Mouse (Mus musculus) gastrocnemius, postnatal 10 days (tissue): ENCODE data around the gene Olfr1458. TPM values are rescaled to one million over a fixed set of nuclear protein-coding genes. Genes with fewer than 3 reads are reported as not detected.

ENCODE experiments used
- DNase-seq: peaks from one replicate; pipeline ENCODE4 v3.0.0; 2021; ENCODE audit warnings: mixed read lengths
- long read RNA-seq, 2 experiments: library from polyadenylated mRNA; stranded (forward); transcript quantifications; one replicate each; pipeline ENCODE4 v2.0.0; 2021
- total RNA-seq, 2 experiments: library from RNA; stranded (reverse); gene quantifications; 2 replicates each; pipeline ENCODE4 v1.2.3; 2021

Olfr1458 gene
- not detected for total RNA-seq
- long read RNA-seq, experiment 1: 0 reads
- long read RNA-seq, experiment 2: 0 reads

DNA sequence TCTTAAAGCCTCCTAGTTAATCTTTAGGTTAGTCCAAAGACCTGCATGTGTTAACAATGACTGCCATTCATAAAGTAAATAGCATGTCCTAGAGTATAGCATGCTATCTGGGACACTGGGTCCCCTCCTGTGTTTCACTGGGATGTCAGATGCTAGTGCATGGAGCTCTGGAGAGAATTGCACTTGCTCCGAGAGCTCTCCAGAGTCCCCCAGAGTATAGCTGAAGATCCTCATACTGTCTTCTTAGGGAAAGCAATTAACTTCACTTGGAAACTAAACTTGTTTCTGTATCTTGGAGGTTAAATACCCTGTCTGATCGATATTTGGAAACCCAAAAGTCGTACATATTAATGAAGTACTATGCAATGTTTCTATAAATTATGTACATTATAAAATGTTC is at the start of gene Olfr1458:
Gene Olfr1458, minus strand, starts transcription at position 101 of the 400 bp plus-strand sequence.
- DNase-seq: no peak

DNA sequence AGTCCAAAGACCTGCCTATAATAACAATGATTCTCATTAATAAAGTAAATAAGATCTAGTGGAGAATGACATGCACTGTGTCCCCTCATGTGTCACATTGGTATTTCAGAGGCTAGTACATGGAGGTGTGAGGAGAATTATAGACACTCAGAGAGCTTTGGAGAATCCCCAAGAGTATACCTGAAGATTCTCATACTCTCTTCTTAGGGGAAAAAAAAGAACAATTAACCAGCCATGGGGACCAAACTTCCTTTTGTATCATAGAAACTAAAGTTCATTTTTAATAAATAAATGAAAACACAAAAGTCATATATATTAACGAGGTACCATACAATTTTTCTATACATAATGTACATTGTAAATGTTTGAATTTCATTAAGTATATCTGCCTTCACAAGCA is 42.9 kb upstream of the Olfr1458 start, which contains the start of gene Olfr1459:
Gene Olfr1459, minus strand, starts transcription at position 101 of the 400 bp plus-strand sequence.
- DNase-seq: no peak

DNA sequence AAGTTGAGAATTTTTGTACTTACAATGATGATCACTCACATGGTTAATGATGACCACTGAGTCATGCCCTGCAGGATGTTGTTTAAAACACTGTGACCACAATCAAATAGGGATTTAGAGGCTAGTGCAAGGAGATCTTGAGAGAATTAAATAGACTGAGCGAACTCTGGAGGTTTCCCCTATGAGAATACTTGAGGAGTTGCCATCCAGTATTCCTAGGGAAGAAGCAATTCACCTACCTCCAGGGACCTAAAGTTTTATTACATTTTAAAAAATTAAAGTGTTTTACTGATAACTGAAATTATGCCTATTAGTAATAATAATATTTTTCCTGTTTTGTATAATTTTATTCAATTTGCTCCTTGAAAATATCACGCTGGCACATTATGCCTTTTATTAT is 8.8 kb downstream of the Olfr1458 start, which contains the start of gene Olfr1457:
Gene Olfr1457, minus strand, starts transcription at position 101 of the 400 bp plus-strand sequence.
- DNase-seq: no peak

DNA sequence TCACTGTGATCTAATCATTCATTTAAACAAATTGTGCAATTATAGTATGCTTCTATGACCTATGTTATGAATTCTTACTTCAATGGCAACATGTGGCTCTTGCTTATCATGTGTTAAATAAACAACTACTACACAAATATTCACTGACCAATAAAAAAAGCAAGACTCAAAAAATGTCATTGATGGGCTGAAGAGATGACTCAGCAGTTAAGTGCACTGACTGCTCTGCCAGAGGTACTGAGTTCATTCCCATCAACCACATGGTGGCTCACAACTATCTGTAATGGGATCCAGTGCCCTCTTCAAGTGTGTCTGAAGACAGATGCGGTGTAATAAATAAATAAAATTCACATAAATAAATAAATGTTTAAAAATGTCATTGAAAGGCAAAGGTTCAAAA is 12.7 kb downstream of the Olfr1458 start:
- DNase-seq: no peak

DNA sequence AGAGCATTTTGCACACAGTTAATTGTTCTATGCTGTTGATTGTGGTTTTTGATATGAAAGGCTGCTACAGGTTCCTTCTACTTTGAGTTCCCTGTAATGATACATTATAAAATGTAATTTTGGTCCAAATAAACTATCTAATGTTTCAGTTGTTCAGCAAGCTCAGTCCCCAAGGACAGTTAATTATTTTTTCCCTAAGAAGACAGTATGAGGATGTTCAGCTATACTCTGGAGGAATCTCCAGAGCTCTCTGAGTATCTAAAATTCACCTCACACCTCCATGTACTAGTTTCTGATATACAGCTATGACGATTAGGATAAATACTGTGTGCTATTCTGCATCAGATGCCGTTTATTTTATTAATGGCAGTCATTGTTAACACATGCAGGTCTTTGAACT is 46.3 kb downstream of the Olfr1458 start, which contains the start of gene Olfr1454:
Gene Olfr1454, plus strand, starts transcription at position 301 of the 400 bp plus-strand sequence.
- DNase-seq: no peak

Other genes starting within 250 kb of the Olfr1458 start
- gene Olfr1444, start 249.5 kb downstream of the Olfr1458 start, total RNA-seq: not detected
- gene Olfr1445, start 222.9 kb downstream of the Olfr1458 start, total RNA-seq: not detected
- gene Olfr1446, start 213.3 kb downstream of the Olfr1458 start, total RNA-seq: not detected
- gene Olfr1447, start 203.0 kb downstream of the Olfr1458 start, total RNA-seq: not detected
- not detected for gene Olfr1448, start 182.4 kb downstream of the Olfr1458 start, total RNA-seq
- not detected for gene Olfr1449, start 175.9 kb downstream of the Olfr1458 start, total RNA-seq
- not detected for gene Olfr1450, start 156.5 kb downstream of the Olfr1458 start, total RNA-seq
- gene Olfr1451, start 111.8 kb downstream of the Olfr1458 start, total RNA-seq: not detected
- gene Olfr1453, start 78.4 kb downstream of the Olfr1458 start, total RNA-seq: not detected
- gene Olfr1454, start 46.2 kb downstream of the Olfr1458 start, total RNA-seq: not detected
- gene Olfr1457, start 8.9 kb downstream of the Olfr1458 start, total RNA-seq: not detected
- under 1 TPM in 1 of 2 experiments, not detected in 1; 0.07 TPM for gene Olfr1459, start 42.8 kb upstream of the Olfr1458 start, total RNA-seq
- gene Olfr1461, start 56.2 kb upstream of the Olfr1458 start, total RNA-seq: not detected
- not detected for gene Olfr1462, start 79.0 kb upstream of the Olfr1458 start, total RNA-seq
- not detected for gene Olfr1463, start 124.6 kb upstream of the Olfr1458 start, total RNA-seq
- not detected for gene Olfr1465, start 208.8 kb upstream of the Olfr1458 start, total RNA-seq
- gene Olfr1466, start 232.1 kb upstream of the Olfr1458 start, total RNA-seq: not detected